Mouse (Mus musculus) liver, embryonic 14.5 days (tissue): ENCODE results near the gene Ccdc74a.

Source experiments
- CTCF ChIP-seq: IDR thresholded peaks from 2 replicates; pipeline ENCODE4 v1.5.1; 2016; ENCODE audit warnings: antibody characterized with exemption, low read depth, control low read depth
- EP300 ChIP-seq: IDR thresholded peaks from 2 replicates; pipeline ENCODE4 v1.6.1; 2016; ENCODE audit warnings: antibody characterized with exemption, low read depth

DNA sequence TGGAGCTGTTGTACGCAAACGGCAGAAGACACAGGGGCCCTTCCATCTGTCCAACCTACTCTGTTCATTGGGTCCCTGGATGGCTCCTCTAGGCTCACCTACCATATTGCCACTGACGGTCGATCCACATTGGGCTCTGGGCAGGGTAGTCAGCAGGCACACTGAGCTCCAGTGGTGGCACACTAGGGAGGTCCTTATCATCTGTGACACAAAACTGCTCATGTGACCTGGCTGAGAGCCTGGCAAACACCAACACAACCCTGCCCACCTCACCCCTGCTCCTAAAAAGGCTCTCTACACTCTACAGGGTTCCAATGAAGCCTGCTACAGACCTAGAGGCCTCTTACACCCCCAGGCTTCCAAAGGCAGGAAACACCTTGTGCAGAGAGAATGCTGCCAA, 6.3 kb downstream of the Ccdc74a start:
- TF ChIP-seq CTCF = no peak
- no peak for TF ChIP-seq EP300
